In the genomic region with DNA sequence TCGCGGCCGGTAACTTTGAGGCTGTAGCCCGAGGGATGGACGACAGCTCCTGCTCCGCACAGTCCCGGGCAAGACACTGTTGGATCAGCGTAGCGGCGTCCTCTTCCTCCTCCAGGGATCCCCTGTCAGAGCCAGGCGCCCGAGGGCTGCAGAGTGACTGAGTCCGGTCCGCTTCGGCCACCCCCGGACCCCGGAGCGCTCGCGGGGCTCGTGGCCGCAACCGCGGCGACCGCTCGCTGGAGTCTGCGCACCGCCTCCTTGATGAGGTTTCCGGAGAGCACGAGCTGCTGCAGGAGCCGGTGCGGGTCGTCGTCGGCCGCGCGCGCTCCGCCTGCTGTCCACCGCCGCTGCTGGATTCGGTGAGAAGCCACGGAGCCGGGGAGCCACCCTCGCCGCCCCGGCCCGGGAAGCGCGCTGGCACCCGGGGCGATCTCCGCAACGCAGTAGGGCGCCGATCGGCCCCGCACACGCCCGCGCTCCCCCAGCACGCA, we compare ENCODE assay signal across 8 mouse cellular contexts. TPM values are rescaled to one million over a fixed set of nuclear protein-coding genes. Genes with fewer than 3 reads are reported as not detected.
DNase-seq lines count a peak whose midpoint lies in the region; ATAC-seq and TF ChIP-seq lines count a peak whose summit lies in the region.

No protein-coding gene starts in this region.

- TF ChIP-seq POLR2A in thymus, adult 2 months (IDR thresholded peaks at IDR 0.05; ENCODE audit: control insufficient read depth, extremely low read depth, insufficient read depth, low read length, poor library complexity) = no peak

- H3K4me3 ChIP-seq in embryonic facial prominence, embryonic 11.5 days (ENCODE audit: low read depth, low read length) = peak overlapping the region; percentile 58
- peak overlapping the region; percentile 88 for H3K4me3 ChIP-seq in heart, embryonic 10.5 days
- peak overlapping the region; percentile 82 to 88 for H3K4me3 ChIP-seq in liver, embryonic 14.5 days (ENCODE audit: insufficient read depth in 1 of 2, low read depth in 2 of 2, low read length in 2 of 2)
- H3K4me3 ChIP-seq in neural tube, embryonic 11.5 days (ENCODE audit: low read depth, low read length) = peak overlapping the region; percentile 79
- H3K4me3 ChIP-seq in thymus, adult 2 months (ENCODE audit: control insufficient read depth, insufficient read depth, low read length) = peak overlapping the region; percentile 75

- H3K27ac ChIP-seq in embryonic facial prominence, embryonic 11.5 days (replicated peaks; ENCODE audit: low read depth, low read length) = no peak overlapping the region; the same call in 1 of the 2 replicates
- H3K27ac ChIP-seq in heart, embryonic 10.5 days = peak overlapping the region; percentile 96
- no peak overlapping the region; the same call in 1 of the 2 replicates for H3K27ac ChIP-seq in liver, embryonic 14.5 days
- peak overlapping the region; percentile 87 for H3K27ac ChIP-seq in neural tube, embryonic 11.5 days (ENCODE audit: low read depth, low read length)
- H3K27ac ChIP-seq in thymus, adult 2 months (ENCODE audit: control insufficient read depth, insufficient read depth, low read length) = no peak overlapping the region

- no peak for TF ChIP-seq EP300 in liver, embryonic 14.5 days (IDR thresholded peaks at IDR 0.05; ENCODE audit: low read depth)

- H3K27me3 ChIP-seq in embryonic facial prominence, embryonic 11.5 days (ENCODE audit: control insufficient read depth, insufficient read depth, low read length) = no peaks in the 10 kb centered on the region
- H3K27me3 ChIP-seq in heart, embryonic 10.5 days (ENCODE audit: insufficient read depth, poor library complexity, severe bottlenecking) = no peaks in the 10 kb centered on the region
- no peaks in the 10 kb centered on the region for H3K27me3 ChIP-seq in liver, embryonic 14.5 days (ENCODE audit: control insufficient read depth, insufficient read depth, low read length)
- no peaks in the 10 kb centered on the region for H3K27me3 ChIP-seq in neural tube, embryonic 11.5 days (ENCODE audit: control insufficient read depth, insufficient read depth, low read length)
- no peaks in the 10 kb centered on the region for H3K27me3 ChIP-seq in thymus, adult 2 months (ENCODE audit: control insufficient read depth, insufficient read depth, low read length)

- peak overlapping the region; percentile 64 for H3K9ac ChIP-seq in embryonic facial prominence, embryonic 11.5 days (replicated peaks; ENCODE audit: low read length)
- peak overlapping the region; percentile 73 for H3K9ac ChIP-seq in liver, embryonic 14.5 days (replicated peaks)
- peak overlapping the region; percentile 65 for H3K9ac ChIP-seq in neural tube, embryonic 11.5 days (ENCODE audit: low read length)

- peak; percentile 37 for DNase-seq in 3T3-L1 (ENCODE audit: low read depth, low spot score)
- DNase-seq in adrenal gland, adult (ENCODE audit: inconsistent age in 2 of 2, low spot score in 1 of 2) = peak; percentile 60 to 86
- DNase-seq in embryonic facial prominence, embryonic 11.5 days (ENCODE audit: low spot score) = peak; percentile 35
- peak; percentile 80 for DNase-seq in heart, embryonic 10.5 days (ENCODE audit: low spot score)
- DNase-seq in kidney, adult 9 months = peak; percentile 17
- no peak for DNase-seq in liver, embryonic 14.5 days (ENCODE audit: low read depth in 3 of 3, low spot score in 3 of 3)
- DNase-seq in neural tube, embryonic 11.5 days (ENCODE audit: low spot score) = peak; percentile 55
- DNase-seq in thymus, adult 2 months = peak; percentile 39

- peak; percentile 17; the same call in 1 of the 2 replicates for ATAC-seq in embryonic facial prominence, embryonic 11.5 days (replicated peaks; ENCODE audit: insufficient number of reproducible peaks, low FRiP score, low TSS enrichment, low read depth)
- ATAC-seq in liver, embryonic 14.5 days (ENCODE audit: insufficient read depth) = peak; percentile 17
- ATAC-seq in neural tube, embryonic 11.5 days (ENCODE audit: insufficient read depth, low FRiP score, low TSS enrichment) = peak; percentile 5; the same call in 1 of the 2 replicates

- H3K9me3 ChIP-seq in embryonic facial prominence, embryonic 11.5 days (replicated peaks; ENCODE audit: control insufficient read depth, low read length) = no peaks in the 10 kb centered on the region
- H3K9me3 ChIP-seq in heart, embryonic 10.5 days = no peaks in the 10 kb centered on the region
- H3K9me3 ChIP-seq in liver, embryonic 14.5 days (ENCODE audit: control insufficient read depth, low read length) = no peaks in the 10 kb centered on the region
- no peaks in the 10 kb centered on the region for H3K9me3 ChIP-seq in neural tube, embryonic 11.5 days (ENCODE audit: control insufficient read depth, low read length)

- no peak for TF ChIP-seq CTCF in liver, embryonic 14.5 days (IDR thresholded peaks at IDR 0.05; ENCODE audit: low read depth)
- no peak for TF ChIP-seq CTCF in thymus, adult 2 months (IDR thresholded peaks at IDR 0.05; ENCODE audit: borderline replicate concordance, control insufficient read depth, extremely low read depth, insufficient read depth, low read length, poor library complexity)

- no peaks in the 10 kb centered on the region for H3K4me1 ChIP-seq in embryonic facial prominence, embryonic 11.5 days (ENCODE audit: control insufficient read depth, insufficient read depth, low read length)
- peaks cover 20% of the 10 kb centered on the region for H3K4me1 ChIP-seq in heart, embryonic 10.5 days
- H3K4me1 ChIP-seq in liver, embryonic 14.5 days (replicated peaks; ENCODE audit: control insufficient read depth in 2 of 2, insufficient read depth in 2 of 2, low read length in 1 of 2) = peaks cover 0 to 25% of the 10 kb centered on the region in 2 experiments
- peaks cover 13% of the 10 kb centered on the region for H3K4me1 ChIP-seq in neural tube, embryonic 11.5 days (ENCODE audit: control insufficient read depth, insufficient read depth, low read length)
- H3K4me1 ChIP-seq in thymus, adult 2 months (replicated peaks; ENCODE audit: control insufficient read depth, insufficient read depth, low read length) = peaks cover 12% of the 10 kb centered on the region

- peak overlapping the region; percentile 84 for H3K4me2 ChIP-seq in embryonic facial prominence, embryonic 11.5 days (ENCODE audit: low read depth, low read length)
- peak overlapping the region; percentile 82 for H3K4me2 ChIP-seq in liver, embryonic 14.5 days (ENCODE audit: low read depth)
- H3K4me2 ChIP-seq in neural tube, embryonic 11.5 days (ENCODE audit: low read depth) = peak overlapping the region; percentile 98

- under 1% methylated on average over 60 of the region's 64 CpGs for WGBS in embryonic facial prominence, embryonic 11.5 days
- under 1% methylated on average over 64 of the region's 64 CpGs for WGBS in heart, embryonic 10.5 days
- WGBS in liver, embryonic 14.5 days (ENCODE audit: insufficient replicate concordance) = under 1% methylated on average over 57 of the region's 64 CpGs
- WGBS in neural tube, embryonic 11.5 days = under 1% methylated on average over 64 of the region's 64 CpGs
- WGBS in thymus, adult 2 months = under 1% methylated on average over 64 of the region's 64 CpGs

- H3K36me3 ChIP-seq in embryonic facial prominence, embryonic 11.5 days (replicated peaks; ENCODE audit: control insufficient read depth, insufficient read depth, low read depth, low read length) = no peaks in the 10 kb centered on the region
- no peaks in the 10 kb centered on the region for H3K36me3 ChIP-seq in heart, embryonic 10.5 days
- H3K36me3 ChIP-seq in liver, embryonic 14.5 days (replicated peaks; ENCODE audit: control insufficient read depth, insufficient read depth, low read depth) = no peaks in the 10 kb centered on the region
- H3K36me3 ChIP-seq in neural tube, embryonic 11.5 days (ENCODE audit: control insufficient read depth, insufficient read depth, low read length) = no peaks in the 10 kb centered on the region
- no peaks in the 10 kb centered on the region for H3K36me3 ChIP-seq in thymus, adult 2 months (ENCODE audit: control insufficient read depth, insufficient read depth, low read length)

RNA-seq across cellular contexts. Expression of gene Frat2, which starts 0.8 kb away (rescaled TPM):
- polyA plus RNA-seq in embryonic facial prominence, embryonic 11.5 days (2014; fragmentation: Nextera tagmentation; extraction: Ambion mirVana) = 5.1 and 5.3 TPM in 2 replicates
- 1.6 and 4.0 TPM in 2 replicates for polyA plus RNA-seq in heart, embryonic 10.5 days (2016; fragmentation: Nextera tagmentation; extraction: Ambion mirVana)
- polyA plus RNA-seq in liver, embryonic 14.5 days (2012; rRNA removed) = 5.2 and 5.4 TPM in 2 replicates
- 2.9 and 3.4 TPM in 2 replicates for polyA plus RNA-seq in liver, embryonic 14.5 days (2014; fragmentation: Nextera tagmentation; extraction: Ambion mirVana)
- polyA plus RNA-seq in neural tube, embryonic 11.5 days (2014; fragmentation: Nextera tagmentation; extraction: Ambion mirVana) = 6.5 and 8.7 TPM in 2 replicates
- 27.4 and 44.5 TPM in 2 replicates for polyA plus RNA-seq in thymus, adult 2 months (2012; rRNA removed)

RNA-seq across cellular contexts. Expression of gene Frat1, which starts 17.4 kb away (rescaled TPM):
- polyA plus RNA-seq in embryonic facial prominence, embryonic 11.5 days (2014; fragmentation: Nextera tagmentation; extraction: Ambion mirVana) = 7.9 and 8.7 TPM in 2 replicates
- 3.2 and 6.6 TPM in 2 replicates for polyA plus RNA-seq in heart, embryonic 10.5 days (2016; fragmentation: Nextera tagmentation; extraction: Ambion mirVana)
- polyA plus RNA-seq in liver, embryonic 14.5 days (2012; rRNA removed) = 3.0 and 3.4 TPM in 2 replicates
- 9.9 and 10.2 TPM in 2 replicates for polyA plus RNA-seq in liver, embryonic 14.5 days (2014; fragmentation: Nextera tagmentation; extraction: Ambion mirVana)
- 8.6 and 8.9 TPM in 2 replicates for polyA plus RNA-seq in neural tube, embryonic 11.5 days (2014; fragmentation: Nextera tagmentation; extraction: Ambion mirVana)
- polyA plus RNA-seq in thymus, adult 2 months (2012; rRNA removed) = 15.4 and 26.4 TPM in 2 replicates

RNA-seq across cellular contexts. Expression of gene Arhgap19, which starts 45.3 kb away (rescaled TPM):
- 47.6 and 48.1 TPM in 2 replicates for polyA plus RNA-seq in embryonic facial prominence, embryonic 11.5 days (2014; fragmentation: Nextera tagmentation; extraction: Ambion mirVana)
- polyA plus RNA-seq in heart, embryonic 10.5 days (2016; fragmentation: Nextera tagmentation; extraction: Ambion mirVana) = 23.6 and 29.5 TPM in 2 replicates
- polyA plus RNA-seq in liver, embryonic 14.5 days (2012; rRNA removed) = 16.8 and 21.8 TPM in 2 replicates
- 29.5 and 30.0 TPM in 2 replicates for polyA plus RNA-seq in liver, embryonic 14.5 days (2014; fragmentation: Nextera tagmentation; extraction: Ambion mirVana)
- 37.0 and 37.3 TPM in 2 replicates for polyA plus RNA-seq in neural tube, embryonic 11.5 days (2014; fragmentation: Nextera tagmentation; extraction: Ambion mirVana)
- polyA plus RNA-seq in thymus, adult 2 months (2012; rRNA removed) = 18.8 and 23.0 TPM in 2 replicates

RNA-seq across cellular contexts. Expression of gene Rrp12, which starts 48.8 kb away (rescaled TPM):
- 14.0 and 14.5 TPM in 2 replicates for polyA plus RNA-seq in embryonic facial prominence, embryonic 11.5 days (2014; fragmentation: Nextera tagmentation; extraction: Ambion mirVana)
- 25.1 and 25.8 TPM in 2 replicates for polyA plus RNA-seq in heart, embryonic 10.5 days (2016; fragmentation: Nextera tagmentation; extraction: Ambion mirVana)
- polyA plus RNA-seq in liver, embryonic 14.5 days (2012; rRNA removed) = 4.8 and 6.0 TPM in 2 replicates
- 5.0 and 7.4 TPM in 2 replicates for polyA plus RNA-seq in liver, embryonic 14.5 days (2014; fragmentation: Nextera tagmentation; extraction: Ambion mirVana)
- 18.0 and 20.2 TPM in 2 replicates for polyA plus RNA-seq in neural tube, embryonic 11.5 days (2014; fragmentation: Nextera tagmentation; extraction: Ambion mirVana)
- 9.7 and 10.9 TPM in 2 replicates for polyA plus RNA-seq in thymus, adult 2 months (2012; rRNA removed)

Comparison
In these comparisons a context has a peak if more than half of its experiments do, and no peak if none do; other contexts are left out.
1. DNase-seq: peak in 3T3-L1 (single experiment), adrenal gland, adult (2 of 2), embryonic facial prominence, embryonic 11.5 days (single experiment), heart, embryonic 10.5 days (single experiment), kidney, adult 9 months (single experiment), neural tube, embryonic 11.5 days (single experiment) and thymus, adult 2 months (single experiment); none in liver, embryonic 14.5 days (0 of 3).
2. H3K27ac ChIP-seq: peak in heart, embryonic 10.5 days (single experiment) and neural tube, embryonic 11.5 days (single experiment); none in embryonic facial prominence, embryonic 11.5 days (single experiment), liver, embryonic 14.5 days (single experiment) and thymus, adult 2 months (single experiment).
3. Peak in every context shown above with its lines, with median percentiles within 50 percentile points of each other: ATAC-seq, H3K4me2 ChIP-seq, H3K4me3 ChIP-seq and H3K9ac ChIP-seq.